Mouse (Mus musculus) urinary bladder, adult 18-20 months (tissue): Measurements from ENCODE around the gene Cd84.
"Not testable (repeated sequence)": the region's sequence is repeated elsewhere in the genome, so short reads cannot be mapped to it uniquely, and the experiment has no call there.

Experiments
- DNase-seq, 2 experiments: peaks; one replicate each; pipeline ENCODE4 v3.0.0; 2022; ENCODE audit warnings: low spot score in 2 of 2, mixed read lengths in 2 of 2

The Cd84 gene

DNA sequence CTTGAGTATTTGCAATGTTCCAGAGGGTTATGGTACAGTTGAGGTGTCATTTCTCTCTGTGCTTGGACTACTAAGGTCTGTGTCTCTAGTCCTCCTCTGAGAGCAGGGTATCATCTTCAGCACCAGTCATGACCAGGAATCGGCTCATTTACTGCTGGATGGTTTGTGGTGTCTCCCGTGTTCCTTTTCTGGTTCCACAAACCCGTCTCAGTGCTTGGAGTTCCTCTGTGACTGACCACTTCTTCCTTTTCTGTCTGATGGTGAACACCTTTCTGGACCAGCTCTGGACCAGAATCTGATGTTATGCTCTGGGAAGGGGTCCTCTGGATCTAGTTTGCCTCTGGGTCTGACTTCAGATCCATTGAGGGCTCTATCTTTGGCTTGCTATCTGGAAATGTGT, at the start of gene Cd84:
TSS of gene Cd84 (plus strand) at position 210 of the 400 bp plus-strand sequence.
- DNase-seq, result no peak

DNA sequence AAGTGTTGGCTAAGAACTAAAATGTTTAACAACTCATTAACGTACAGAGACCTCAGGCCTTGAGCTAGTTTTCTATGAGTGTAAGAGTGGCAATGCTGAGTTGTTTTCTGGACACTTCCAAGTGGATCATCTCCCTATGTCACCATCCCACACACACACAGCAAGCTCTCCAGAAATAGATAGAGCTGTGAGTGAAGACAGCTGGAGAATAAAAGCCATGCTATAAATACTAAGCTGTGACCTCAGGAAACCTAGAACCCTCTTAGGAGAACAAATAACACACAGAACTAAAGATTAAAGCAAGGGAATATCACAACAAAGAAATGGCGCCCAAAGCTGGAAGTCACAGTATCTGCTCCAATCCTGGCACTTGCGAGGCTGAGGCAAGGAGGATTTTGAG, 48.0 kb upstream of the Cd84 start:
- DNase-seq, result no peak

DNA sequence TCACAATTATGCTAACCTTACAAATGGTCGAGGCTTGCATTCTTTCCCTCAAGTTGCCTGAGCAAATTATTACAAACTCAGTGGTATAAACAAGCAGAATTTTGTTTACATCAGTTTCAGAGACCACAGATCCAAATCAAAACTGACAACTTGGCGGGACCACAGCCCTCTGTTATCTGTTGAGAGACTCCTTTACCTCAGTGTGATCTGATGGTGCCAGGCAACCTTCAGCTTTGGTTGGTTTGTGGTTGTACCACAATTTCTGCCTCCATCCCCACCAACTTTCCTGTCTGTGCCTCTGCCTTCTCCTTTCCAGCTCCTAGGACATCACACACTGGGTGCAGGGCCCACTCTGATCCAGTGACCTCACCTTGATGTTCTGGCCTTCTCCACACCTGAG, 43.3 kb upstream of the Cd84 start:
- no peak for DNase-seq

DNA sequence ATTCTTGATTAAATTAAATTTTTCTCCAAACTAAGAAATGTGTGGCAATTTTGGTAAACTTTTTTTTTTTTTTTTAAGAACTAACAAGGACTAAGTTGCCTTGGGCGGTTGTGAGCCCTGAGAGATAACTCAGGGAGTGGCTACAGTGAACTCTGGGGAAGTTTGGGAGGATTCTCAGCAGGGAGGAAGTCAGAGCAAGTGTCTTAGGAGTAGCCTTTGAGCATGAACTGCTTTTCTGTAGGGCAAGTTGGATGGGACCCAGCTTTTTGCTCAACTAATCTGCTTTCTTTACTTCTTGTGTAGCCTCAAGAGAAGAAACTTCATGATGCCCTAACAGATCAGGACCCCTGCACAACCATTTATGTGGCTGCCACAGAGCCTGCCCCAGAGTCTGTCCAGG, 41.7 kb upstream of the Cd84 start:
- DNase-seq, result no peak

DNA sequence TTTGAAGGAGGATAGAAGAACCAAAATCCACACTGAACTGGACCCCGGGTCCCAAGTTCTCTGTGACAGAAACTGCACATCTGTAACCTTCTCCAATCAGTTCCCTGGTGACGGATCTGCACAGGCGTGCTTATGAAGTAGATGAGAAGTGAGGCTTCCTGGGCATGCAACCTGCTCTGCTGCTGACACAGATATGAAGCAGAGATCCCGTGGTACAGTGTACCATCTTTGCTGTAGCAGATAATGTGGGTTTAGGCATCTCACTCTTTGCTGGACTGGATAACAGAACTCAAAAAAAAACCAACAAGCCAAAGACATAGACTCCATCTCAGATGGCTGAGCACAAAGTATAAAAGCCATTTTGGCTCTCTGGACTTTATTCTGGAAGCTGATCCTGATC, 39.8 kb upstream of the Cd84 start:
- DNase-seq, result no peak

DNA sequence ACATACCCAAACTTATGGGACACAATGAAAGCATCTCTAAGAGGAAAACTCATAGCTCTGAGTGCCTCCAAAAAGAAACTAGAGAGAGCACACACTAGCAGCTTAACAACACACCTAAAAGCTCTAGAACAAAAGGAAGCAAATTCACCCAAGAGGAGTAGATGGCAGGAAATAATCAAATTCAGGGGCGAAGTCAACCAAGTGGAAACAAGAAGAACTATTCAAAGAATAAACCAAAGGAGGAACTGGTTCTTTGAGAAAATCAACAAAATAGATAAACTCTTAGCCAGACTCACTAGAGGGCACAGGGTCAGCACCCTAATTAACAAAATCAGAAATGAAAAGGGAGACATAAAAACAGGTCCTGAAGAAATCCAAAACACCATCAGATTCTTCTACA, 28.4 kb upstream of the Cd84 start:
- not testable (repeated sequence) for DNase-seq

DNA sequence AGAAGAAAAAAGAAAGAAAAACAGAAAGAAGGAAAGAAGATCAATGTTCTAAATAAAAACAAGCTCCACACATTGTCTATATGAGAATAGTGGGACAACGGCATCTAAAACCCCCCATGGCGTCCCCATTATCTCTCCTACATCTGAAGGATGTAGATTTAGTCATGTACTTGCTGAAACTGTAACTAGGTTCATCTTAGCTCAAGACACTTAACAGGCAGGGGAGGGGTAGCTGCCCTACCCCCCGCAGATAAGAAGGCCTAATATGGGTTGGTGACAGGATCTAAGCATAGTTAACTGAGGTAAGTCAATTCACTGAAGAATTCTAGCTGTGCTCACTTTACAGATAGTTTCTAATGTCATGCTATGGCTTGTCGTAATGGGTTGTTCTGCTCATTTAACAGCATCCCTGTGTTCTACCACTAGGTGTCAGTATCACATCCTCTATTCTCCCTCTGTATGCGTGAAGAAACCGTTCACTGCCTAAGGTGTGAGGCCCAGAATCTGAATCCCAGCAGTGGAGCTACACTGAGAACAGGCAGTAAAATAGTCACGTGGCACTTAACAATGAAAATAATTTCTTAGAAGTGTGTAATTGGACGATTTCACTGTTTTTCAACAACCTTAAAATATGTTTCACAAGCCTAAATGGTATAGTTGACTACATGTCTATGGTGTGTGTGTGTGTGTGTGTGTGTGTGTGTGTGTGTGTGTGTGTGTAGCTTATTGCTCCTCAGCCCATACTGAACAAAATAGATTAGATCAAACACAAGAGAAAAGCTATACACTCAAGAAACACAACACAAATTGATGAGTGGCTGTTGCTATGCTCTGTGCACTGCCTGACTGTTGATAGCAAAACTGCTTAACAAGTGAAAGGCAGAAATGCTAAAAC, 23.7 kb upstream of the Cd84 start:
- no peak for DNase-seq

DNA sequence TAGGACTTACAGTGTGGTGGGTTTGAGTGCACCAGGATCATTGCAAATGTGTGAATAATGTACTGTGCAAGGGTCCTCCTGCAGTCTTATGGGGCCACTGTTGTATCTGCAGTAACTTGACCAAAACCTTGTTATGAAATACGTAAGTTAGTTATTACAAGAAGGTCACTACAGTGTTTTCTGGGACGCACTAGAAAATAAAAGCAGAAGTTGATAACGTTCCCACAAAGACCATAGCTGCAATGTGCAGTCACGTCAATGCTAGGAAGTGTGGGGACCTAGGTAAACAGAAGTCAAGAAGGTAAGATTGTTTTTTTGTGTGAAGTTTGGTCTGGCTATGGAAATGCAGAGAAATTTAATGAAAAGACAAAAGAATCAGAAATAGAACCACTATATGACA, 22.5 kb upstream of the Cd84 start:
- DNase-seq, result no peak

DNA sequence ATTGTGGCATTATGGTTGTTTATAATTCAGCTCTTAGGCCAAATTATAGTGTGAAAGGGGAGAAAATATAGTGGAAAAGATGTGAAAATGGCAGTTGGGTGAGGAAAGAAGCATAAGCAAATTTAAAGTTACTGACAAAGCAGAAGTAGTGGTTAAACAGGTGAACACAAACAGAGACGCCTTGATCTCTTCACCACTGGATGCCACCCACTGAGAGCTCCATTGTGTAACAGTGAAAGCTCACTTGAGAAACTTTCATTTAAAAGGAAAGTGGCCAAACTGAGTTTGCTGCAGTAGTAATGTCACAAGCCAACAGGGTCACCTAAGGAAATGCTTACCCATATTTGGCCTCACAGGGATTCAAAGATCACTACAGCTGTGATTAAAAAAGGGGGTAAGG, 18.2 kb upstream of the Cd84 start:
- DNase-seq, result no peak

DNA sequence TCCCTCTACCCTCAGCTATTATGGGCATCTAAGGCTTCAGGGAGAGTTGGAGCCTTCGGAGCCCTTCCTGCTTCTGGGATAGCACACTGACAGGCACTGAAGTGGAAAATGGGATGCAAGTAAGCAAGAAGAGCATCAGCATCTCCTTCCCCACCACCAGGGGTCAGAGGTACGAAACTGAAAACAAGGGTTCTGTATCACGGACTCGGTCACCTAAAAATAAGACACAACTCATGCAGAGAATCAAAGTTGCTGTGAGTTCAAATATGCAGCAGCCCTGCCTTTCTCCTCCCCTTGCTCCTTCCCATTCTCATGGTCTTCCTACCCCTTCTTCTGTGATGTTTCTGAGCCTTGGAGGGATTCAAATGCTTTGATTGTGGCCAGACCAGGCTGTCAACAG, 14.0 kb upstream of the Cd84 start:
- no peak for DNase-seq

DNA sequence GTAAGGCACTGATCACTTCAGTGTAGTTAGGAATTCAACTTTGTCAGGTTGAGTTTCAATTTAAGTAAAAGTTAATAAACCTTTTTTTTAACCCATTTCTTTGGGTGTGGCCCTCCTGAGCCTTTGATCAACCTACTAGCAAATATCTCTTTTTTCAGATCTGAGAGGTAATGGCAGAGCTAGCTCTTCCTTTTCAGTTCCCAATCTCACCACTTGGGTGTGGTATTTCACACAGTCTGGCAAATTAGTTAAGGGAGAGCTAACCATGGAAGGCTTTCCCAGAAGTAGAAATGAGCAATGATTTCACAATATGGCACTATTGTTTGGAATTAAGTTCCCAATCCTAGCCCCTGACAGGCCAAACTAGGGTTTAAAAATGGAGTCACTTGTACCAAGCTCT, 13.3 kb upstream of the Cd84 start:
- no peak for DNase-seq

DNA sequence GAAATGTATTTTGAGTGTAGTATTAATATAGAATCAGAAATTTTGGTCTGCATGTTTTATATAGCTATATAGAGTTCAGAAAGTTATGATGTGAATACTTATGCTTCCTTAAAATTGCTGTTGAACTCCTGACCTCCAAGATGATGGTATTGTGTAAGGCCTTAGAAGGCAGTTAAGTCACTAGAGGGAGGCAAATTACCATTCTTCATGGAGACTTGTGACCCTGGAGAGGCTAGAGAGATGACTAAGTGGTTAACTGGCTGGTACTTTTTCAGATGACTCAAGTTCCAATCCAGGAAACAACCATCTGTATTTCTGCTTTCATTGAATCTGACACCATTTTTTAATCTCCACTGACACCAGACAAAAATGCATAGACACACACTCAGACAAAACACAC, 11.8 kb upstream of the Cd84 start:
- no peak for DNase-seq

DNA sequence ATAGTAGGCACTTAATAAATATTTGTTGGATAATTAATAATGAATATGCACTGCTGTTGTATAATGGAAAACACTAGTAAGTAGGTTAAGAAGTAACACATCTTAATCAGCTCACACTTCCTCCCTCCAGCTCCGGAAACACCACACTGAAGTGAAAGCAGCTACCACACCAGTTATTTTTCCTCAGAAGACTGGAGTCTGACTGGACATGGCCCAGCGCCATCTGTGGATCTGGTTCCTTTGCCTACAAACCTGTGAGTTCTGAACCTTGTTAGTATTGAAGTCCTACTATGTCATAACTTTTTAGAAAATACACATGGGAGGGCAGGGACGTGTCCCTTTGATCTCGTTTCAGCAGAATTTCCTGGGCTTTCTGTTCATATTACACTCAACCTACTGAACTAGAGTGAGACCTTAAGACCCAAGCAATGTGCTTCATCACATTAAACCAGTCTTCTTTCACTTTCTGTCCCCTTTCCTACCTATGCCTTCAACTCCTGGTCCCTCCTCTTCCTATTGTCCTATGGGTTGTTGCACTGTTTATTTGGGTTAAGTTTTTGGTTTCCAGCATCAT, 1.0 kb downstream of the Cd84 start:
- no peak for DNase-seq

DNA sequence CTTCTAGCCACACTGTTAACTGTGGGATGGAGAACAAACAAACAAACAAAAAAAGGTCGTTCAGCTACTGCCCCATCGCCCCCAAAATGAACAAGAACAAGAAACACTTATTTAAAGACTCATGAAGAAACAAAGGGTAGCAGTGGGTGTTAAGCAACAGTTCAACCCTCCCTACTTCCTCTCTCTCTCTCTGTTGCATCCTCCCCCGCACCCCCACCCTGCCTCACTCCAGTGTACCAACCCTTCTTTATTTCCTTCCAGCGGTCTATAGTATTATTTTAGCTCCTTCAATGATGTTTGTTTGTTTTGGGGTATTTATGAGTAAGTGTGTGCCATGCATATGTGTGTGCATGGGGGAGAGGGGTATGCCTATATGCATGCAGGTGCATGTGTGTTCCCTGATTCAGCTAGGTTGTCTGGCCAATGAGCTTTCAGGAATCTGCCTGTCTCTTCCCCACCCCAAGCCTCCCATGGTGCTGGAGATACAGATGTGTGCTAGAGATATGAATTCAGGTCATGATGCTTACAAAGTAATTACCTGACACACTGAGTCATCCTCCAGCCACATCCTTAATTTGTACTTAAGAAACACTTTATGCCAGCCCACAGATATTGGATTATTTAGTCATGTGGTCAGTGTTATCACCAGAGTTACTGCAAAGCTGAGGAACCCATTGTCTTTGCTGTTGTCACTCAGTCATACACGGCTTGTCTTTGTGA, 5.7 kb downstream of the Cd84 start:
- no peak for DNase-seq

DNA sequence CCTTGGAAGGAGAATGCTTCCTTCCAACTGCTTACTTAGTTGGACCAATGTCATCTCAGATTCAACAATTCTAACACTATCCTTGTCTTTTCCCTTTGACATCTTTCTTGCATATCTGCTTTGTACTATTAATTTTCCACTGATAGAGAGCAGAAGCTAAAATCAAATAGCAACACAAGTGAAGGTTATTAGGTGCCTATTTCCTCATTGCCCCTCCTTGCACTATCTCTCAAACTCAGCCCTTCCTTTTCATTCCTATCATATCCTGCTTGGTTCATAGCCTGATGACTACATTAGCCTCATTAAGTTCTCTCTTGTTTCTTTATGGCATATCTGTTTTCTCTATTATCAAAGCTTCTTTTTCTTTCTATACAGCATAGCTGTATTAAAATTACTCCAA, 8.7 kb downstream of the Cd84 start:
- no peak for DNase-seq

DNA sequence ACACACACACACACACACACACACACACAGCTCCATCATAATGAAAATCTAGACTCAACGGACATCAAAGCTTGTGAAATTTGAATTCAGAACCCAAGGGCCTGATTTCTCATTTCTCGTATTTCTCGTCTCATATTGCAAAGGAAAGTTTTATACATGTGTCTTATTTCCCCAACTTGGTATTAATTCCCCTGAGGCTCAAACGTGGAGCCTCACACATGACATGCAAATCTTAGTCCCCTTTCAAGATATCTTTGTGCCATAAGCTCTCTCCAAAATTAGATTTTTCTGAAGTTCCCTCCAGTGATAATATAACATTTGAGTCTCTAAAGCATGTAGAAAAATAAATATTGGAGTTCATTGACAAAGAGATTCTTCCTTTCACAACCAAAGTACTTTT, 9.3 kb downstream of the Cd84 start:
- DNase-seq, result no peak

DNA sequence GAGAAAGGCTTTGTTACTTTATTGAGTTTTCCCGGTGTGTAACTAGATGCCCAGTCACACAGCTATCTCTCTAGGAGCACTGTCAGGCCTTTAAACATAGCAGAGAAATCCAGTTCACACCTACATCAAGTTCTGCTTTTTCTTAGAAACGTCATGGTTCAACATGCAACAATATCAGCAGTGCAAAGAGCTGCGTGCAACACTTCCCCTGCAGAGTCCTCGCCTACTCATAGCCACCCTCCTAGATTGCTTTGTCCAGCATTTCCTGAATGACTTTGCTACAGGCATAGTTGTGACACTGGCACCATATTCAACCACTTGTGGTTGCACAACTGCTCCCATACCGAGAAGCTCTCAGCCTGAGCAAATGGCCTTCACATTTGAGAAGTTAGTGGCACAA, 10.0 kb downstream of the Cd84 start:
- no peak for DNase-seq

DNA sequence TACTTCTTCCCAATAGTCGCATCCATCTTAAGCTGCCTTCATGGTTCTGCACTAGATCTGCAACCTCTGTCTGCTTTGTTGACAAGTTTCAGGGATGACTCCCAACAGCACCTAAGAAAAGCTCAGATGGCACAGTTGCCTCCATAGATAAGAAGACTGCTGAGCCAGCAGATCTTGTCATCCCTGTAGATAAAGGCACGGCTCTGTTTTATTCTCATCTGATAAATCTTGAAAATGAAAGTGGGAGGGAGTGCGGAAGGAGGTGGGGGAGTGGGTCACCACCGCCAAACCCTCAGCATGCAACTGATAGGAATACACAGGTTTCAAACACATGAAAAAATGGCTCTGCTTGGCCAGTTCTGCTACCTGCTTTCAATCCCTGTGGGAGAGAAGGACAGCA, 26.0 kb downstream of the Cd84 start:
- no peak for DNase-seq

DNA sequence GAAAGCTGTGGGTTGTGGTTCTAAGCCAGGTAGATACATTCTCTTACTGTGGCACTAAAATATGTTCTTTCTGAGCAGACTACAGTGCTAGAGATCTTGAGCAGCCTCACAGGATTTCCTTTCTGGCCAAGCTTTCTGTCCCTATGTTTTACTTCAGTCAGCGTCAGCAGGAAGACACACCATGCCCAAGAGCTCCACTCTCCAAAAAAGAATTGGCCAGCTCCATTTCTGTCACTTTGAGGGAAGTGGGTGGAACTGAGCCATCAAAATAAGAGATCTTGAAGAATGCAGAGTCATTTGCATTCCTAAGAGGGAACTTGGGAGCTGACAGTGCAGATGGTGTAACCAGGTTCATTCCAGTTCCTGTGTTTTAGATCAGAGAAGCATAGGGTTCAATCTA, 47.5 kb downstream of the Cd84 start:
- DNase-seq, result no peak

DNA sequence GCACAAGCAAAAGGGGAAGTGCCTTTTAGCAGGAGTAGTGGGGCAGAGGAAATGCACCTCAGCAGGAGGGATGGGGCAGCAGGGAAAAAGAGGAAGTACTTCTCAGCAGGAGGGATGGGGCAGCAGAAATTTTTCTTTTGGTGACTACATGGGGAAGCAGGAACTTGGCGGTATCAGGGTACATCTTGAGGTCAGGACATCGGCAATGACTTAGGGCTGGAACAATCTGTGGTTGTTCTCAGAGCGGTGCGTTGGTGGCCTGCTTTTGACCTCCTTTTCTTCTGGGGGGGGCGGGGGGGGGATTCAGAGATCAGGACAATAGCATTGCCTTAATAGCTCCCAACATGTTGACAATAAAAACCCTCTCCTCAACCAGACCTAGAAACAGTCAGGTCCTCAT, 55.9 kb downstream of the Cd84 start, which contains the start of gene Gm10521:
TSS of gene Gm10521 (plus strand) at position 301 of the 400 bp plus-strand sequence.
- DNase-seq, result not testable (repeated sequence)

DNA sequence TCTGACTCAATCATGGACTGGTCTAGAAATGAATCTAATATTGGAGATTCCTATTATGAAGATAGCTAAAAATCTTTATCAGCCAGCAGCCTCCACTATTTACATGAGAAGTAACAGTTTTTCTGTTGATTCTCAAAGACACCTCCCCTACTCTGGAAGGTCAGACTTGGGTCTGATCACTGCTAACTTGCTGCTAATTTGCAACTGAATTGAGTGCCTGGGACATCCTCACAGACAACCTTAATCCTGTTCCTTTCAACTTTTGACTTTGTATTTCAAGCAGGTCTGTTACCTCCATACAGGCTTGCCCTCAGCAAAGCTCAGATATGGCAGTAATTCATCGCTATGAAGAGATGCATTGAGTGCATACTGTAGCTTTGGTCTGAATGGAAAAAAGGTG, 64.5 kb downstream of the Cd84 start:
- no peak for DNase-seq

DNA sequence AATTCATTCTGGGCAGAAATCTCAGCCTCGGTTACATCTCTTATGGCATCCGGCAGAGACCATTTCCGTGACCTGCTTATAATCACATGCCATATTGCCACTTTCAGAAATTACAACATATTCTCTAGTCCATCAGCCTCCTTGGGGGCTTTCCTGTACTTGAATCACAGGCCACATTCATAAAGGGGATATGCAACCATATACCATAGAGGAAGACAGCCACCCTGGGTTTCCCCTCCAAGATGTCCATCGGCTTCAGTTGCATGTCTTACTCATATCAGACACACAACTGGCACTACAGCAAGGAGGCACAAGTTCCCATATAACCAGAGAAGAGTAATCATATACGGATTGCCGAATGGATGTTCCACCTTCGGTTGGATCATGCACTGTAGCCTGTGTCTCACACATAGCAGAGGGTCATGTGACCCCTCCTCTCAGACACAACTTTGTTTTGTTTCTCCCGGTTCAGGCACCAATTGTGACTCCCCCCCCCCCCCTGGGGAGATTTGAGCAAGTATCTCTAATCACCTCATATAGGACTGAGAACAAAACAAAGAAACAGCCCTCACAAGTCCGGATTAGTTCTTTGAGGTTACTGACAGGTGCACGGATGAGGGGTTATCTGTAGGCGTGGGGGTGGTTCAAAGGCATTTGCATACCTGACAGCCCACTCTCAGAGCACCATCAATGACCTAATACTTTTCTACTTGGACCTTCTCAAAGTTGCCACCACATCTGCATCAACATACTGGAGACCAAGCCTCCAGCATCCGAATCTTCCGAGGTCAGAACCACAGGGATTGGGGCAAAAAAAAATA, 76.4 kb downstream of the Cd84 start:
- DNase-seq, result no peak
